Mouse (Mus musculus) hindbrain, embryonic 11.5 days (tissue): Measurements from ENCODE around the gene Otulin. TPM values are rescaled to one million over a fixed set of nuclear protein-coding genes. Genes with fewer than 3 reads are reported as not detected.

Experiments used
- ATAC-seq: fragments of 200-750 bp; cut with Nextera tagmentation; 2 replicates; pipeline ENCODE4 v1.8.0; 2017; ENCODE audit warnings: mild to moderate bottlenecking, moderate TSS enrichment, moderate library complexity; ENCODE audit not compliant: low FRiP score
- DNase-seq: peaks from one replicate; pipeline ENCODE4 v3.0.0-alpha.2; 2015; ENCODE audit warnings: low spot score
- H3K27ac ChIP-seq: fragments of 300-500 bp; sonication (generic); 2 replicates; pipeline ENCODE4 v1.5.1; 2014; ENCODE audit warnings: mild to moderate bottlenecking, low read depth, low read length
- H3K27me3 ChIP-seq: fragments of 300-500 bp; sonication (generic); 2 replicates; pipeline ENCODE4 v1.6.1; 2014; ENCODE audit warnings: mild to moderate bottlenecking, low read length, moderate library complexity, mixed read lengths; ENCODE audit not compliant: control insufficient read depth, insufficient read depth
- H3K36me3 ChIP-seq: fragments of 300-500 bp; sonication (generic); 2 replicates; pipeline ENCODE4 v1.6.1; 2014; ENCODE audit warnings: mild to moderate bottlenecking, low read length, moderate library complexity, mixed read lengths; ENCODE audit not compliant: control insufficient read depth, insufficient read depth
- H3K4me1 ChIP-seq: fragments of 300-500 bp; sonication (generic); replicated peaks from 2 replicates; pipeline ENCODE4 v1.6.1; 2014; ENCODE audit warnings: low read length, mixed read lengths; ENCODE audit not compliant: control insufficient read depth, insufficient read depth
- H3K4me2 ChIP-seq: fragments of 300-500 bp; sonication (generic); replicated peaks from 2 replicates; pipeline ENCODE4 v1.6.1; 2014; ENCODE audit warnings: mild to moderate bottlenecking, low read depth, low read length
- H3K4me3 ChIP-seq: fragments of 300-500 bp; sonication (generic); 2 replicates; pipeline ENCODE4 v1.5.1; 2014; ENCODE audit warnings: low read depth, low read length
- H3K9ac ChIP-seq: fragments of 300-500 bp; sonication (generic); 2 replicates; pipeline ENCODE4 v1.6.1; 2014; ENCODE audit warnings: low read depth, low read length
- H3K9me3 ChIP-seq: fragments of 300-500 bp; sonication (generic); 2 replicates; pipeline ENCODE4 v1.6.1; 2016; ENCODE audit warnings: low read length; ENCODE audit not compliant: control insufficient read depth
- WGBS: fragments of 180-500 bp; shearing (Covaris S2); extraction: QIAGEN DNeasy Blood & Tissue Kit; methylation state at CpG from one replicate; pipeline ENCODE4 v1.1.7; 2014; 5-methylcytosine and 5-hydroxymethylcytosine counted together
- polyA plus RNA-seq: library from polyadenylated mRNA; unstranded; fragments of >200 nt; fragmentation: Nextera tagmentation; extraction: Ambion mirVana; gene quantifications from 2 replicates; pipeline ENCODE4 v1.2.1, GENCODE M21; 2014

Otulin gene
- polyA plus RNA-seq, 1 experiment from 2014 or later = 31.8 TPM

DNA sequence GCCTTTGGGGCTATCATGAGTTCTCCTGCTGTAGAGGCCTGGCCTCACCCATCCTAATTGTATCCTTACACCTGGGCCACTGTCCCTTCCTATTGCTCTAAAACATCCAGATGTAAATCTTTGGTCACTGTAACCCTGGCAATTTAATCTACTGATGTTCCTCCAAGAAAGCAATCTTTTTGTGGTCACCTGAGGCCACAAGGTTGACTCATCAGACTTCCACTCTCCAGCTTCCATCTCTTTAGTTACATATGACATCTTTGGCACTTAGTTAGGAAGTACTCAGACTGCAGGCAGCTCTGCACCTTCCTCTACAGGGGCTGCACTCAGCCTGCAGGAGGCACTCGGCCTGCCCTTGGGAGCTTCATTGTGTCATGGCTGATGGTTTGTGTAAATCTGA lies 53.6 kb downstream of the Otulin start:
- WGBS = 81% methylated on average over 1 of the region's 1 CpGs
- no peak overlapping the region for H3K27ac ChIP-seq
- no peak for DNase-seq
- H3K9me3 ChIP-seq = no peaks in the 10 kb centered on the region
- no peak overlapping the region for H3K4me3 ChIP-seq
- no peak overlapping the region for H3K4me2 ChIP-seq
- ATAC-seq = no peak
- no peaks in the 10 kb centered on the region for H3K36me3 ChIP-seq
- no peak overlapping the region for H3K9ac ChIP-seq
- no peaks in the 10 kb centered on the region for H3K27me3 ChIP-seq
- 0 out of 2 replicates have a peak, but pooled peaks cover 6% of the 10 kb centered on the region for H3K4me1 ChIP-seq

DNA sequence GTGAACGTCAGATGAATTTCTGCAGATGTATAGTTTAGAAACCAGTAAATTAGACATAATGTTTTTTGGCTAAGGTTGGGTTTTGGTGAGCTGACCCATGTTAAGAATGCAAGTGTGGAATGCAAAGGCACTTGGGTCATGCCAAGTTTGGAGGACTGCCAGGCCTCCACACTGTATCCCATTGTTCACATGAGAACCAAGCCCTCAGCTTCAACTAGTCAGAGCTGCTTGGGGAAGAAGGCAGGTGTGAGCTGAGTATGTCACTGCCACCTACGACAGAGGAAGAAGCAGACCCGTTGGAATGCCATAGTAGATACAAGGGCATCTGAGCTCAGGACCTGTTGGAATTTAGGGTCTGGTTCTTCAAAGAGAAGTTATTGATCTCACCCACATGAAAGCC lies 54.6 kb downstream of the Otulin start:
- Histone ChIP-seq H3K9me3 (no peaks in the 10 kb centered on the region), H3K4me3 (no peak overlapping the region), H3K27me3 (no peaks in the 10 kb centered on the region), H3K36me3 (no peaks in the 10 kb centered on the region), H3K4me1 (no peaks in the 10 kb centered on the region), H3K4me2 (no peak overlapping the region), H3K9ac (no peak overlapping the region), H3K27ac (no peak overlapping the region)
- DNase-seq (no peak), ATAC-seq (no peak)
- WGBS = 91% methylated on average over 3 of the region's 3 CpGs

DNA sequence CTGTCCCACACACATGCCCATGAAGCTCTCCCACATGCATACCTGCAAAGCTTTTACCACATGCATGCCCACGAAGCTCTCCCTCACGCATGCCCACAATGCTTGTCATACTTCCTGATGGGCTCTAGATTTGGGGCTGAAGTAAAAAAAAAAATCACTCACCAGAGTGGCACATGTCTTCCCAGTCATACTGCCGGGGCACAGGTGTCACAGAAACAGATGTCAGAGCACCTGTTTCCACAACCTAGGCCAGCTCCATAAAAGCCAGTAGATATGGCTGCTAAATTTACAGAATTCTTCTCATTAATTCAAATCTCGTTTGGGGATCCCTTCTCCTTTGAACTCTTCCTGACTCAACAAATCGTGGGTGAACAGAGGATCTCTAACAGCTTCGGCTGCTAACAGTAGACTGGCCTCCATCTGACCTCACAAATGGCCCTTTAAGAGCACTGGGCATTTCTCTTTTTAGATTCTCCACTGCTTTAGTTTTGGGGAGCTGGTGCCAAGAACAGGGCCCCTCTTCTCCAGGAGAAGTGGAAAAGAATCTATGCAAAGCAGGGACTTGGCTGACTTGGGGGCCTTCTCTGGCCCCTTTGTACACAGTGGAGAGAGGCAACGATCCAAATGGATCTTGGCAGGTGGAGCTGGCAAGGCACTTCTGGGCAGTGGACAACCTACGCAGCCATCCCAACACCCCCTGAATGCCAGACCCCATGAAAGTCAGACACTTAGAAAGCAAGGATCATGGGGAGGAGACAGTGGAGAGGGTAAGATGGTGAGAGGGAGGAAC lies 55.3 kb downstream of the Otulin start:
- WGBS = 91% methylated on average over 8 of the region's 8 CpGs
- no peaks in the 10 kb centered on the region for H3K36me3 ChIP-seq
- no peak for ATAC-seq
- DNase-seq = no peak
- H3K4me2 ChIP-seq = no peak overlapping the region
- no peaks in the 10 kb centered on the region for H3K4me1 ChIP-seq
- H3K9me3 ChIP-seq = no peaks in the 10 kb centered on the region
- H3K4me3 ChIP-seq = no peak overlapping the region
- H3K9ac ChIP-seq = no peak overlapping the region
- H3K27ac ChIP-seq = no peak overlapping the region
- H3K27me3 ChIP-seq = no peaks in the 10 kb centered on the region

DNA sequence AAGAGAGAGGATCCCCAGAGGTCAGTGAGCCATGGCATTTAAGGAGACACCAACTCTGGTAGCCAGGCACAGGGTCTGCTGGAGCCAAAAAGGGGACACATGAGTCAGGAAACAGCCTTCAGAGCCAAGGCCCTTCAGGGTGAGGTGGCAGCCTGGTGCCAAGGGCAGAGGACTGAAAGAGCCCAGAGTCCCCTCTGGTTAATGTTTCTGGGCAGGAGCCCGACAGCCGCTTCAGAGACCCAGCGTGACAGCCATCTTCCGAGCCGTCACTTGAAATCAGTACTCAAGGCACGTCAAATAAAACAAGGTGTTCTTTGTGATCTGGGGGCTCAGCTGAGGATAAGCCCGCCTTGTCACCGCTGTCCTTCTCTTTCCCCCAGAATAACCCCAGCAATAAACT lies 59.3 kb downstream of the Otulin start:
- ATAC-seq (no peak), DNase-seq (no peak)
- Histone ChIP-seq H3K9me3 (no peaks in the 10 kb centered on the region), H3K4me3 (no peak overlapping the region), H3K27me3 (no peaks in the 10 kb centered on the region), H3K27ac (no peak overlapping the region), H3K4me1 (no peaks in the 10 kb centered on the region), H3K36me3 (no peaks in the 10 kb centered on the region), H3K9ac (no peak overlapping the region), H3K4me2 (no peak overlapping the region)
- WGBS = 79% methylated on average over 8 of the region's 8 CpGs

DNA sequence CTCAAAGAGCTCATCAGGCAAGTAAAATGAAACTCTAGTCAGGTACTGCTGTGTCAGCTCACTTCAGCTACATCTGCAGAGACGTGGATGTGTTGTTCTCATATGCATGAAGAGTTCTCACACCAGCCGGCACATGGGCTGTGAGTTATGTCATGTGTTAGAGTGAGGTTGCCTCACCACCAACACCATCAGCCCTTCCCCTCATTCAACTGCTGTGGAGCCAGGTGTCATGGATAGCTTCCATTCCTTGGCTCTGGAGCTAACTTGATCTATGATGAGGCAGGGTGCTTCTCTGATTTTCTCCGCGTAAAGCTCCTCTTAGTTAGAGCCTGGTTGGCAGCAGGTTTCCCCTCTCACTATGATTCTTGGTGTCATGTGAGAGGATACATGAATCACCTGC lies 60.1 kb downstream of the Otulin start:
- Histone ChIP-seq H3K27ac (no peak overlapping the region), H3K36me3 (no peaks in the 10 kb centered on the region)

DNA sequence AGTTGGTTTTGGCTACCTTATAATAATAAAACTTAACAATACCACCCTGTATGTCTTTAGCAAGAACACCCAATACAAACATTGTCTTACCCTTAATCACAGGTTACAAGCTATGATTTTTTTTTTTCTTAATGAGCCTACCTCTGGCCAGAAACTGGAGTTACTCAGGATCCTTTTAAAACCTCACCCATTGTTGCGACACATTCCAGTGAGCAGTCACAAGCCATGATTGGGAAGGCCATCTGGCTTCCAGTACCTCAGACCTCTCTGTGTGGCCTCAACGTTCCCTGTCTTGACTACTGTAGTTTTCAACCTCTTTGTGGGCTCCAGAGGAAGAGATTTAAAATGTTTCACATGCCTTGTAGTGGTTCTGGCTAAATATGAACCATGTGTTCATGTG lies 60.6 kb downstream of the Otulin start:
- 86% methylated on average over 2 of the region's 2 CpGs for WGBS
- DNase-seq = no peak
- no peak overlapping the region for H3K27ac ChIP-seq
- no peak for ATAC-seq
- H3K9ac ChIP-seq = no peak overlapping the region
- H3K4me1 ChIP-seq = no peaks in the 10 kb centered on the region
- H3K9me3 ChIP-seq = no peaks in the 10 kb centered on the region
- H3K27me3 ChIP-seq = no peaks in the 10 kb centered on the region
- H3K4me3 ChIP-seq = no peak overlapping the region
- H3K4me2 ChIP-seq = no peak overlapping the region
- no peaks in the 10 kb centered on the region for H3K36me3 ChIP-seq

More for the DNA sequence above, 60.1 kb downstream of the Otulin start:
- H3K9me3 ChIP-seq = no peaks in the 10 kb centered on the region
- WGBS = 92% methylated on average over 4 of the region's 4 CpGs
- H3K4me1 ChIP-seq = no peaks in the 10 kb centered on the region
- H3K27me3 ChIP-seq = no peaks in the 10 kb centered on the region
- H3K4me2 ChIP-seq = no peak overlapping the region
- DNase-seq = no peak
- no peak for ATAC-seq
- no peak overlapping the region for H3K4me3 ChIP-seq
- no peak overlapping the region for H3K9ac ChIP-seq

DNA sequence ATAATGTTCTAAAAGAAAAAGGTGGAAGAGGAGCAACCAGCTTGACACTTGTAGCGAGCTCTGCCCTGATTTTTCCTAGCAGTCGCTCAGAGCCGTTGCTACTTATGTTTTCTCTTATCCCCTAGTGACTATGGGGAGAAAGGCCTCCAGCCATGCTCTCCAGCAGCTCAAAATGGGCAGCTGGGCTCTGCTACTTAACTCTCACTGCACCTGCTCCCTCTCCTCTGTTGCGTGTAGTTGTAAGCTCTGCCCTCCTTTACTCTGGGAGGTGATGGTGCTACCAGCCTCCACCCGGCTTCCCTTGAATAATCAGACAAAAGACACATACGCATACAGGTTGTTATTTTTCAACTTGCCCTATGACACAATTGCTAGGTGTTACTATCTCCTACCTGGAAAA lies 62.1 kb downstream of the Otulin start:
- H3K9me3 ChIP-seq = no peaks in the 10 kb centered on the region
- H3K9ac ChIP-seq = no peak overlapping the region
- H3K4me2 ChIP-seq = no peak overlapping the region
- H3K4me3 ChIP-seq = no peak overlapping the region
- DNase-seq = no peak
- no peaks in the 10 kb centered on the region for H3K27me3 ChIP-seq
- ATAC-seq = no peak
- H3K4me1 ChIP-seq = no peaks in the 10 kb centered on the region
- H3K36me3 ChIP-seq = no peaks in the 10 kb centered on the region
- H3K27ac ChIP-seq = no peak overlapping the region
- WGBS = 82% methylated on average over 6 of the region's 6 CpGs

DNA sequence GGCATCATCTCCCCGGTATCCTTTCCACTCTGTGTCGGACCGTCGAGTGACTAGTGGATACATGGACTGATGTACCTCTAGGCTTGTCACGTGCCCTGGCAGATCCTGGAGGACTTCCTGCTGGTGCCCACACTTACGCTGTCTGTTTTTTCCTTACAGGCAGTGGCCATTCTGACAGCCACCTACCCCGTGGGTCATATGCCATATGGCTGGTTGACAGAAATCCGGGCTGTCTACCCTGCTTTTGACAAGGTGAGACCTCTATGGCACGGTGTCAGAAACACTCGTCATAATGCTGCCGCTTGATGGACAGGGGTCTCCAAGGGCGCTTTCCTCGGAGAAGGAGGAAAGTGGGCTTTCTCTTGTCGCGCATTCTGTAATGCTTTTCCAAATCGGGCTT lies 63.1 kb downstream of the Otulin start:
- no peak overlapping the region for H3K9ac ChIP-seq
- H3K36me3 ChIP-seq = no peaks in the 10 kb centered on the region
- no peak overlapping the region for H3K4me3 ChIP-seq
- ATAC-seq (no peak), DNase-seq (no peak)
- H3K9me3 ChIP-seq = no peaks in the 10 kb centered on the region
- H3K27me3 ChIP-seq = no peaks in the 10 kb centered on the region
- no peak overlapping the region for H3K27ac ChIP-seq
- no peak overlapping the region for H3K4me2 ChIP-seq
- WGBS = 87% methylated on average over 16 of the region's 16 CpGs
- no peaks in the 10 kb centered on the region for H3K4me1 ChIP-seq

DNA sequence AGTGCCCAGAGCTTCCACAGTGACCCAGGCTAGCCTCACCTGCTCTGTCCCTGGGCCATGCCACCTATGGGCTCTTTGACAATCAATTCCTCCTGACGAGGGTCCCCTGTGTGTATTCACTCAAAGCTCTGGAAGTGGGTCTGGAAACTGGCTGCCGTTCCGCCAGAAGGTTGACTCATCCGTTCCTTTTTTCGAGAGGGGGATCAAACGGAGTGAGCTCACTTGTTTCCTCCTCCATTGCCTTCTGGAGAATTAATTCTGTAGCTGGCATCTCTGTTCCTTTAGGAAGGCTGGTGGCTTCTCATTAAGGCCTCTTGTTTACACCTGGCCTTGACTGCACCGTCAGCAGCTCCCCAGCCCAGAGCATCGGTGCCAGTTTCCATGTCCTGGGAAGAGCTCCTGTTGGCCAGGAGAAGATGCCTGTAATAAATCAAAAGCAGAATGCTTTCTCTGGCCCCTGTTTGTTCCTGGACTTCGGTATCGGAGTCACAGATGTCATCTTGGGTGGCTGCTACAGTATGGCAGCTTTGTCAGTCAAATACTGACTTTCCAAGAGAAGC lies 64.8 kb downstream of the Otulin start:
- 93% methylated on average over 10 of the region's 10 CpGs for WGBS
- no peak for ATAC-seq

More for the DNA sequence above, 64.8 kb downstream of the Otulin start:
- Histone ChIP-seq H3K9ac (no peak overlapping the region), H3K27ac (no peak overlapping the region), H3K36me3 (no peaks in the 10 kb centered on the region), H3K4me3 (no peak overlapping the region), H3K4me2 (no peak overlapping the region), H3K27me3 (no peaks in the 10 kb centered on the region), H3K9me3 (no peaks in the 10 kb centered on the region), H3K4me1 (no peaks in the 10 kb centered on the region)
- no peak for DNase-seq
